Mouse (Mus musculus): ENCODE data around the gene Kansl2. TPM values are rescaled to one million over a fixed set of nuclear protein-coding genes. Genes with fewer than 3 reads are reported as not detected.

Gene Kansl2
- polyA plus RNA-seq, 1 experiment from 2014 or later: 139 TPM

GRCm38 (mm10) chr15:98483907-98484886 is 49.9 kb downstream of the Kansl2 start:
- WGBS: 57% methylated on average over 18 of the region's 18 CpGs
- Histone ChIP-seq H3K36me3 (no peaks in the 10 kb centered on the region), H3K9me3 (peaks cover 7% of the 10 kb centered on the region; the same call in 1 of the 2 replicates), H3K4me3 (no peak overlapping the region), H3K27ac (peak overlapping the region; percentile 44; the same call in 1 of the 2 replicates), H3K4me2 (replicated peaks) (0 out of 2 replicates have a peak overlapping the region, but pooled peaks have one; percentile 5), H3K9ac (no peak overlapping the region), H3K27me3 (no peaks in the 10 kb centered on the region; the same call in 1 of the 2 replicates), H3K4me1 (peaks cover 8% of the 10 kb centered on the region)
- ATAC-seq (ENCODE audit: low FRiP score, low read depth): 0 out of 2 replicates have a peak, but pooled peaks have one; percentile 36

GRCm38 (mm10) chr15:98482701-98483100 is 51.4 kb downstream of the Kansl2 start, which contains the start of gene Lalba:
Gene Lalba, minus strand, starts transcription at chr15:98482721.
- Histone ChIP-seq H3K4me2 (replicated peaks) (no peak within 1 kb of the TSS), H3K9me3 (no peaks in the 10 kb centered on the region), H3K36me3 (no peaks in the 10 kb centered on the region), H3K27me3 (peaks cover 1% of the 10 kb centered on the region; the same call in 1 of the 2 replicates), H3K4me3 (no peak within 1 kb of the TSS), H3K27ac (no peak within 1 kb of the TSS), H3K4me1 (peaks cover 8% of the 10 kb centered on the region), H3K9ac (no peak within 1 kb of the TSS)
- WGBS: 61% methylated on average over 3 of the region's 3 CpGs
- ATAC-seq (ENCODE audit: low FRiP score, low read depth): no peak

DNA sequence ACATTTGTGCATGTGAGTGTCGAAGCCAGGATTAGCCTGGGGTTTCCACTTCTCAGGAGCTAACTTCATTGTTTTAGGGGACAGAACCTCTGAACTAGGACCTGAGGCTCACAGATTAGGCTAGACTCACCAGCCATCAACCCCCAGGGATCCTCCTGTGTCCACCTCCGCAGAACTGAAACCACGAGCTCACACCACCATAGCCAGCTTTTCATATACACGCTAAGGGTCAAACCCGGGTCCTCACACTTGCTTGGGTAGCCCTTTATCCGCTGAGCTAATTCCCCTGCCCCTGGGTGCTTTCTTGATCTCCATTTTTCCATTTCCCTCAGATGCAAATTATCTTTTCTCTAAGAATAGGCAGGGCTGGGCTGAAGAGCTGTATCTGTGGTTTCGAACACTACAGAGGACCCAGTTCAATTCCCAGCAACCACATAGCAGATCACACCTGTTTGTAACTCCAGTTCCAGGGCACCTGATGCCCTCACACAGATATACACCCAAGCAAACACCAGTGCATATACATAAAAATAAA is 54.4 kb downstream of the Kansl2 start:
- Histone ChIP-seq H3K9ac (no peak overlapping the region), H3K9me3 (no peaks in the 10 kb centered on the region)

GRCm38 (mm10) chr15:98476281-98476680 is 57.8 kb downstream of the Kansl2 start:
- Histone ChIP-seq H3K27ac (no peak overlapping the region), H3K4me1 (no peaks in the 10 kb centered on the region), H3K9ac (no peak overlapping the region), H3K27me3 (peaks cover 10% of the 10 kb centered on the region; the same call in 1 of the 2 replicates), H3K9me3 (no peaks in the 10 kb centered on the region), H3K36me3 (no peaks in the 10 kb centered on the region), H3K4me2 (replicated peaks) (no peak overlapping the region), H3K4me3 (no peak overlapping the region)
- 85% methylated on average over 5 of the region's 5 CpGs for WGBS
- no peak for ATAC-seq (ENCODE audit: low FRiP score, low read depth)

More for the DNA sequence above, 54.4 kb downstream of the Kansl2 start:
- peaks cover 8% of the 10 kb centered on the region for H3K4me1 ChIP-seq
- H3K27ac ChIP-seq: no peak overlapping the region
- H3K27me3 ChIP-seq: peaks cover 6% of the 10 kb centered on the region; the same call in 1 of the 2 replicates
- H3K4me2 ChIP-seq (replicated peaks): no peak overlapping the region
- no peak for ATAC-seq (ENCODE audit: low FRiP score, low read depth)
- H3K4me3 ChIP-seq: no peak overlapping the region
- no peaks in the 10 kb centered on the region for H3K36me3 ChIP-seq
- 74% methylated on average over 7 of the region's 7 CpGs for WGBS

GRCm38 (mm10) chr15:98475382-98475781 is 58.7 kb downstream of the Kansl2 start:
- ATAC-seq (ENCODE audit: low FRiP score, low read depth): no peak

DNA sequence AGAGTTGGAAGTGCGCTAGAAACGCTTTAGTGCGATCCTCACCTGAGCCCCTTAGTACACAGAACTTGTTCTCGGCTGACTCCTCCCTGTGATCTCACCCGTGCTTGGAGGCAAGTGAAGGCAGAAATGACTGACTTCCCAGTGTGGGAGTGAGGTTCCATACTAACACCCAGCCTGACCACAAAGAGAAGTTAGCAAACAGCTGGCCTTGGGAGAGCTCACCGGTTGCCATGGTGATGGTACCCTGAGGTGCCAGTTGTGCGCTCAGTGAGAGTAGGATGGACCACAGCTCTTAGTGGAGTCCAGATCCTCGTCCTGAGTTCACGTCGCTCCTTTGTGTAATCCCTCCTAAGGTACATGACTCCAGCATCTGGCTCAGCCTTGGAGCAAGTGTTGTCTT is 59.1 kb downstream of the Kansl2 start:
- no peak overlapping the region for H3K9ac ChIP-seq
- no peaks in the 10 kb centered on the region for H3K4me1 ChIP-seq
- peaks cover 10% of the 10 kb centered on the region; the same call in 1 of the 2 replicates for H3K27me3 ChIP-seq
- H3K27ac ChIP-seq: no peak overlapping the region
- H3K4me3 ChIP-seq: no peak overlapping the region
- WGBS: 82% methylated on average over 10 of the region's 10 CpGs
- H3K4me2 ChIP-seq (replicated peaks): no peak overlapping the region
- ATAC-seq (ENCODE audit: low FRiP score, low read depth): no peak
- H3K9me3 ChIP-seq: no peaks in the 10 kb centered on the region
- no peaks in the 10 kb centered on the region for H3K36me3 ChIP-seq

More at GRCm38 (mm10) chr15:98475382-98475781, 58.7 kb downstream of the Kansl2 start:
- H3K9ac ChIP-seq: no peak overlapping the region
- H3K27me3 ChIP-seq: peaks cover 10% of the 10 kb centered on the region; the same call in 1 of the 2 replicates
- no peaks in the 10 kb centered on the region for H3K4me1 ChIP-seq
- no peaks in the 10 kb centered on the region for H3K36me3 ChIP-seq
- 54% methylated on average over 10 of the region's 10 CpGs for WGBS
- no peak overlapping the region for H3K27ac ChIP-seq
- H3K4me2 ChIP-seq (replicated peaks): no peak overlapping the region
- H3K4me3 ChIP-seq: no peak overlapping the region
- H3K9me3 ChIP-seq: no peaks in the 10 kb centered on the region

GRCm38 (mm10) chr15:98471539-98471938 is 62.5 kb downstream of the Kansl2 start:
- no peak for ATAC-seq (ENCODE audit: low FRiP score, low read depth)
- 91% methylated on average over 13 of the region's 13 CpGs for WGBS

DNA sequence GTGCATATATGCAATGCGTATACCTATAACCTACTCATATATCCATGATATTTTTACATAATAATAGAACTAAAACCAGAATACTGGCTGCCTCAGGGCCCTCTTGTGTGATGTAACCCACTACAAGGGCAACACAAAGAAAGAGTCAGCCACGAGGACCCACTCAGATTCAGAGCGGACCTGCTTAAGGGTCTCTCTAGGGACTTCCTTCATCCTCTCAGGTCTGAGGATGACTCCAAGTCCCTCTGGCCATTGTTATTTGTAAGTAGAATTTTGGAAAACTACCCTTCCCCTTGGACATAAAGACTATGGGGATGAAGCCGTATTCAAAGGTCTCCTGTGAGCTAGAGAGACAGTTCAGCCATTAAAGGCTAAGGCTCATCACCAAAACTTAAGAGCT is 64.5 kb downstream of the Kansl2 start, which contains the start of gene OR5BS1P:
Gene OR5BS1P, plus strand, starts transcription at position 301 of the 400 bp plus-strand sequence.
- H3K4me3 ChIP-seq: no peak within 1 kb of the TSS
- no peak within 1 kb of the TSS for H3K9ac ChIP-seq
- no peak within 1 kb of the TSS for H3K27ac ChIP-seq
- 85% methylated on average over 4 of the region's 4 CpGs for WGBS
- no peaks in the 10 kb centered on the region for H3K36me3 ChIP-seq
- H3K9me3 ChIP-seq: no peaks in the 10 kb centered on the region
- no peaks in the 10 kb centered on the region for H3K4me1 ChIP-seq
- ATAC-seq (ENCODE audit: low FRiP score, low read depth): no peak
- peaks cover 4% of the 10 kb centered on the region; the same call in 1 of the 2 replicates for H3K27me3 ChIP-seq
- H3K4me2 ChIP-seq (replicated peaks): no peak within 1 kb of the TSS

More at GRCm38 (mm10) chr15:98471539-98471938, 62.5 kb downstream of the Kansl2 start:
- no peak overlapping the region for H3K4me2 ChIP-seq (replicated peaks)
- H3K4me3 ChIP-seq: no peak overlapping the region
- H3K4me1 ChIP-seq: no peaks in the 10 kb centered on the region
- H3K36me3 ChIP-seq: no peaks in the 10 kb centered on the region
- no peak overlapping the region for H3K27ac ChIP-seq
- peaks cover 4% of the 10 kb centered on the region; the same call in 1 of the 2 replicates for H3K27me3 ChIP-seq
- no peaks in the 10 kb centered on the region for H3K9me3 ChIP-seq
- no peak overlapping the region for H3K9ac ChIP-seq

Small RNA genes within 50 kb of the gene (microRNA-seq; reads per million reads assigned to microRNA genes)
- not detected for gene Mir1291

Other genes with a start within 250 kb of the Kansl2 start
- 0.37 and 0.47 TPM in 2 replicates for gene Zfp641, start 238.1 kb downstream of the Kansl2 start, polyA plus RNA-seq (2015; fragmentation: Nextera tagmentation; extraction: Ambion mirVana)
- gene Olfr285, start 216.9 kb downstream of the Kansl2 start, polyA plus RNA-seq (2015; fragmentation: Nextera tagmentation; extraction: Ambion mirVana): not detected in 2 replicates
- gene Olfr284, start 193.3 kb downstream of the Kansl2 start, polyA plus RNA-seq (2015; fragmentation: Nextera tagmentation; extraction: Ambion mirVana): not detected in 2 replicates
- gene Olfr283, start 153.3 kb downstream of the Kansl2 start, polyA plus RNA-seq (2015; fragmentation: Nextera tagmentation; extraction: Ambion mirVana): not detected in 2 replicates
- not detected in 2 replicates for gene Olfr282, start 103.0 kb downstream of the Kansl2 start, polyA plus RNA-seq (2015; fragmentation: Nextera tagmentation; extraction: Ambion mirVana)
- gene Olfr281, start 81.7 kb downstream of the Kansl2 start, polyA plus RNA-seq (2015; fragmentation: Nextera tagmentation; extraction: Ambion mirVana): not detected in 2 replicates
- gene OR5BS1P, start 64.4 kb downstream of the Kansl2 start, polyA plus RNA-seq (2015; fragmentation: Nextera tagmentation; extraction: Ambion mirVana): not detected in 2 replicates
- gene Lalba, start 51.5 kb downstream of the Kansl2 start, polyA plus RNA-seq (2015; fragmentation: Nextera tagmentation; extraction: Ambion mirVana): 0.19 TPM in 1 of 2 replicates, not detected in the other
- not detected in 2 replicates for gene Olfr279, start 41.9 kb downstream of the Kansl2 start, polyA plus RNA-seq (2015; fragmentation: Nextera tagmentation; extraction: Ambion mirVana)
- 57.7 and 62.1 TPM in 2 replicates for gene Ccnt1, start 36.7 kb upstream of the Kansl2 start, polyA plus RNA-seq (2015; fragmentation: Nextera tagmentation; extraction: Ambion mirVana)
- not detected in 2 replicates for gene 4930415O20Rik, start 36.7 kb upstream of the Kansl2 start, polyA plus RNA-seq (2015; fragmentation: Nextera tagmentation; extraction: Ambion mirVana)
- 16.9 and 17.1 TPM in 2 replicates for gene Adcy6, start 75.8 kb upstream of the Kansl2 start, polyA plus RNA-seq (2015; fragmentation: Nextera tagmentation; extraction: Ambion mirVana)
- gene Cacnb3, start 96.6 kb upstream of the Kansl2 start, polyA plus RNA-seq (2015; fragmentation: Nextera tagmentation; extraction: Ambion mirVana): 43.7 and 48.2 TPM in 2 replicates
- 34.5 and 35.5 TPM in 2 replicates for gene Ddx23, start 128.6 kb upstream of the Kansl2 start, polyA plus RNA-seq (2015; fragmentation: Nextera tagmentation; extraction: Ambion mirVana)
- gene Rnd1, start 143.2 kb upstream of the Kansl2 start, polyA plus RNA-seq (2015; fragmentation: Nextera tagmentation; extraction: Ambion mirVana): 0.87 and 1.1 TPM in 2 replicates
- gene Ccdc65, start 173.9 kb upstream of the Kansl2 start, polyA plus RNA-seq (2015; fragmentation: Nextera tagmentation; extraction: Ambion mirVana): 0.87 and 0.90 TPM in 2 replicates
- 50.8 and 51.5 TPM in 2 replicates for gene Fkbp11, start 193.9 kb upstream of the Kansl2 start, polyA plus RNA-seq (2015; fragmentation: Nextera tagmentation; extraction: Ambion mirVana)
- 39.1 and 41.0 TPM in 2 replicates for gene Arf3, start 228.9 kb upstream of the Kansl2 start, polyA plus RNA-seq (2015; fragmentation: Nextera tagmentation; extraction: Ambion mirVana)
- 2.1 and 2.4 TPM in 2 replicates for gene Wnt10b, start 243.9 kb upstream of the Kansl2 start, polyA plus RNA-seq (2015; fragmentation: Nextera tagmentation; extraction: Ambion mirVana)

All from limb, embryonic 13.5 days (tissue).